Mouse (Mus musculus) limb, embryonic 14.5 days (tissue): ENCODE data around the gene Sugp2. TPM values are rescaled to one million over a fixed set of nuclear protein-coding genes. Genes with fewer than 3 reads are reported as not detected.

ENCODE experiments used
- ATAC-seq: fragments of 200-750 bp; cut with Nextera tagmentation; 2 replicates; pipeline ENCODE4 v1.8.0; 2017; ENCODE audit warnings: low read depth, moderate number of reproducible peaks, moderate TSS enrichment; ENCODE audit not compliant: low FRiP score
- DNase-seq: peaks from one replicate; pipeline ENCODE4 v3.0.0-alpha.2; 2015; ENCODE audit warnings: low spot score
- H3K27ac ChIP-seq: fragments of 300-500 bp; sonication (generic); replicated peaks from 2 replicates; pipeline ENCODE4 v1.5.1; 2014; ENCODE audit warnings: low read depth, mild to moderate bottlenecking, low read length, moderate library complexity, mixed read lengths
- H3K27me3 ChIP-seq: fragments of 300-500 bp; sonication (generic); 2 replicates; pipeline ENCODE4 v1.6.1; 2014; ENCODE audit warnings: low read length, mixed read lengths; ENCODE audit not compliant: control insufficient read depth, insufficient read depth
- H3K36me3 ChIP-seq: fragments of 300-500 bp; sonication (generic); 2 replicates; pipeline ENCODE4 v1.6.1; 2014; ENCODE audit warnings: mild to moderate bottlenecking, low read length, moderate library complexity, mixed read lengths; ENCODE audit not compliant: control insufficient read depth, insufficient read depth
- H3K4me1 ChIP-seq: fragments of 300-500 bp; sonication (generic); 2 replicates; pipeline ENCODE4 v1.6.1; 2014; ENCODE audit warnings: antibody characterized with exemption, low read length, mixed read lengths; ENCODE audit not compliant: control insufficient read depth, insufficient read depth
- H3K4me2 ChIP-seq: fragments of 300-500 bp; sonication (generic); replicated peaks from 2 replicates; pipeline ENCODE4 v1.6.1; 2014; ENCODE audit warnings: low read depth, mild to moderate bottlenecking, low read length, moderate library complexity; ENCODE audit not compliant: severe bottlenecking
- H3K4me3 ChIP-seq: fragments of 300-500 bp; sonication (generic); replicated peaks from 2 replicates; pipeline ENCODE4 v1.5.1; 2014; ENCODE audit warnings: low read length
- H3K9ac ChIP-seq: fragments of 300-500 bp; sonication (generic); 2 replicates; pipeline ENCODE4 v1.6.1; 2014; ENCODE audit warnings: mild to moderate bottlenecking, low read depth, low read length, moderate library complexity; ENCODE audit not compliant: severe bottlenecking
- H3K9me3 ChIP-seq: fragments of 300-500 bp; sonication (generic); 2 replicates; pipeline ENCODE4 v1.6.1; 2016; ENCODE audit warnings: low read length; ENCODE audit not compliant: control insufficient read depth
- POLR2A ChIP-seq: fragments of 200-500 bp; IDR thresholded peaks from 2 replicates; pipeline ENCODE4 v1.8.0; 2012; ENCODE audit warnings: inconsistent platforms, mild to moderate bottlenecking, moderate library complexity, borderline replicate concordance; ENCODE audit not compliant: insufficient read depth, insufficient read length; ENCODE audit errors: extremely low read depth
- WGBS: fragments of 180-500 bp; shearing (Covaris S2); extraction: QIAGEN DNeasy Blood & Tissue Kit; methylation state at CpG from one replicate; pipeline ENCODE4 v1.1.7; 2014; 5-methylcytosine and 5-hydroxymethylcytosine counted together
- polyA plus RNA-seq, 2 experiments: library from polyadenylated mRNA; depleted of rRNA in 1 of 2; stranded (reverse) in 1 of 2; unstranded in 1 of 2; fragments of >200 nt; fragmentation: Nextera tagmentation in 1 of 2; extraction: Ambion mirVana in 1 of 2; gene quantifications; 2 replicates each; pipeline versions ENCODE4 v1.2.1 to v1.2.3; 2012 to 2014

Gene Sugp2
- polyA plus RNA-seq, 2 experiments: 30.6 to 78.7 TPM

- DNase-seq: no peak
- Histone ChIP-seq H3K36me3 (no peaks in the 10 kb centered on the region), H3K9me3 (no peaks in the 10 kb centered on the region), H3K27me3 (no peaks in the 10 kb centered on the region), H3K4me2 (no peak overlapping the region), H3K4me3 (no peak overlapping the region), H3K27ac (no peak overlapping the region), H3K4me1 (no peaks in the 10 kb centered on the region), H3K9ac (no peak overlapping the region)
- no peak for TF ChIP-seq POLR2A
- 83% methylated on average over 5 of the region's 5 CpGs for WGBS
- no peak for ATAC-seq
Observed at GRCm38 (mm10) chr8:70200098-70200681, 33.8 kb upstream of the Sugp2 start.

GRCm38 (mm10) chr8:70201417-70201816, 32.6 kb upstream of the Sugp2 start:
- H3K4me3 ChIP-seq: no peak overlapping the region
- DNase-seq (no peak), ATAC-seq (no peak)
- no peak overlapping the region for H3K9ac ChIP-seq
- H3K27me3 ChIP-seq: no peaks in the 10 kb centered on the region
- no peaks in the 10 kb centered on the region for H3K36me3 ChIP-seq
- TF ChIP-seq POLR2A: no peak
- no peak overlapping the region for H3K4me2 ChIP-seq
- WGBS: 66% methylated on average over 3 of the region's 3 CpGs
- H3K9me3 ChIP-seq: no peaks in the 10 kb centered on the region
- no peak overlapping the region for H3K27ac ChIP-seq
- H3K4me1 ChIP-seq: no peaks in the 10 kb centered on the region

GRCm38 (mm10) chr8:70203072-70203471, 31.0 kb upstream of the Sugp2 start:
- Histone ChIP-seq H3K36me3 (no peaks in the 10 kb centered on the region), H3K4me2 (no peak overlapping the region), H3K4me1 (no peaks in the 10 kb centered on the region), H3K4me3 (no peak overlapping the region), H3K27ac (no peak overlapping the region), H3K27me3 (no peaks in the 10 kb centered on the region), H3K9me3 (no peaks in the 10 kb centered on the region), H3K9ac (no peak overlapping the region)
- ATAC-seq (no peak), DNase-seq (no peak)
- TF ChIP-seq POLR2A: no peak
- 79% methylated on average over 4 of the region's 4 CpGs for WGBS

GRCm38 (mm10) chr8:70204757-70205156, 29.3 kb upstream of the Sugp2 start:
- Histone ChIP-seq H3K27me3 (no peaks in the 10 kb centered on the region), H3K36me3 (no peaks in the 10 kb centered on the region), H3K27ac (no peak overlapping the region), H3K4me2 (no peak overlapping the region), H3K9me3 (no peaks in the 10 kb centered on the region), H3K4me3 (no peak overlapping the region), H3K9ac (no peak overlapping the region), H3K4me1 (no peaks in the 10 kb centered on the region)
- DNase-seq (no peak), ATAC-seq (no peak)
- WGBS: 58% methylated on average over 1 of the region's 1 CpGs
- no peak for TF ChIP-seq POLR2A

GRCm38 (mm10) chr8:70208130-70208529, 25.9 kb upstream of the Sugp2 start:
- no peaks in the 10 kb centered on the region for H3K27me3 ChIP-seq
- H3K9me3 ChIP-seq: no peaks in the 10 kb centered on the region
- no peak overlapping the region for H3K4me3 ChIP-seq
- no peak overlapping the region for H3K4me2 ChIP-seq
- H3K4me1 ChIP-seq: no peaks in the 10 kb centered on the region
- H3K9ac ChIP-seq: no peak overlapping the region
- DNase-seq (no peak), ATAC-seq (no peak)
- no peak for TF ChIP-seq POLR2A
- H3K27ac ChIP-seq: no peak overlapping the region
- WGBS: 22% methylated on average over 1 of the region's 1 CpGs
- H3K36me3 ChIP-seq: no peaks in the 10 kb centered on the region

GRCm38 (mm10) chr8:70210538-70210937, 23.5 kb upstream of the Sugp2 start:
- H3K27ac ChIP-seq: no peak overlapping the region
- no peaks in the 10 kb centered on the region for H3K36me3 ChIP-seq
- ATAC-seq (no peak), DNase-seq (no peak)
- no peak overlapping the region for H3K9ac ChIP-seq
- H3K4me2 ChIP-seq: peak overlapping the region; percentile 25; the same call in 1 of the 2 replicates
- H3K9me3 ChIP-seq: no peaks in the 10 kb centered on the region
- TF ChIP-seq POLR2A: no peak
- H3K4me1 ChIP-seq: no peaks in the 10 kb centered on the region
- H3K27me3 ChIP-seq: no peaks in the 10 kb centered on the region
- H3K4me3 ChIP-seq: no peak overlapping the region
- WGBS: 22% methylated on average over 8 of the region's 8 CpGs
